Mouse (Mus musculus): Measurements from ENCODE around the gene Dync1i1. TPM values are rescaled to one million over a fixed set of nuclear protein-coding genes. Genes with fewer than 3 reads are reported as not detected.

The Dync1i1 gene
- polyA plus RNA-seq, 1 experiment from 2014 or later = 4.5 TPM

DNA sequence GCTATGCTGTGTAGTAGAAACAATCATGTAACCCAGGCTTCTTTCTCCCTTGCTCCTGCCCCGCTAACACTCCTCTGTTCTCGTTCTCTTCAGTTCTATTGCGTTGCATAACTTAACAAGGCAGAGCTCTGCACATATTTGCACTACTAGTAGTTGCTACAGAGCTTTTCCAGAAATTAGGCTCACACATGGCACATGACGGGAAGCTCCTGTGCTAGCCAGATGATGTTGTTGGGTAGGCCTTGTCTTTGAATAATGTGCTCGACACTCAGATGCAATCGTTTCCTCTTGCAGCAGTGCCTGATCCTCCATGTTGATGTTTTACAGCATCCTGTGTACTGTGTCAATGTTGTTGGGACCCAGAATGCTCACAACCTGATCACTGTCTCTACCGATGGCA is 240.9 kb downstream of the Dync1i1 start:
- Histone ChIP-seq H3K27me3 (ENCODE audit: control insufficient read depth, insufficient read depth, low read length) (no peaks in the 10 kb centered on the region), H3K4me3 (ENCODE audit: low read depth, low read length) (no peak overlapping the region), H3K9ac (replicated peaks; ENCODE audit: low read length) (no peak overlapping the region), H3K36me3 (replicated peaks; ENCODE audit: control insufficient read depth, insufficient read depth, low read depth, low read length) (no peaks in the 10 kb centered on the region), H3K4me2 (ENCODE audit: low read depth, low read length) (no peak overlapping the region), H3K27ac (replicated peaks; ENCODE audit: low read depth, low read length) (no peak overlapping the region), H3K4me1 (ENCODE audit: control insufficient read depth, insufficient read depth, low read length) (no peaks in the 10 kb centered on the region), H3K9me3 (replicated peaks; ENCODE audit: control insufficient read depth, low read length) (no peaks in the 10 kb centered on the region)
- no peak for DNase-seq (ENCODE audit: low spot score)
- 92% methylated on average over 7 of the region's 7 CpGs for WGBS
- no peak for ATAC-seq (replicated peaks; ENCODE audit: insufficient number of reproducible peaks, low FRiP score, low TSS enrichment, low read depth)

DNA sequence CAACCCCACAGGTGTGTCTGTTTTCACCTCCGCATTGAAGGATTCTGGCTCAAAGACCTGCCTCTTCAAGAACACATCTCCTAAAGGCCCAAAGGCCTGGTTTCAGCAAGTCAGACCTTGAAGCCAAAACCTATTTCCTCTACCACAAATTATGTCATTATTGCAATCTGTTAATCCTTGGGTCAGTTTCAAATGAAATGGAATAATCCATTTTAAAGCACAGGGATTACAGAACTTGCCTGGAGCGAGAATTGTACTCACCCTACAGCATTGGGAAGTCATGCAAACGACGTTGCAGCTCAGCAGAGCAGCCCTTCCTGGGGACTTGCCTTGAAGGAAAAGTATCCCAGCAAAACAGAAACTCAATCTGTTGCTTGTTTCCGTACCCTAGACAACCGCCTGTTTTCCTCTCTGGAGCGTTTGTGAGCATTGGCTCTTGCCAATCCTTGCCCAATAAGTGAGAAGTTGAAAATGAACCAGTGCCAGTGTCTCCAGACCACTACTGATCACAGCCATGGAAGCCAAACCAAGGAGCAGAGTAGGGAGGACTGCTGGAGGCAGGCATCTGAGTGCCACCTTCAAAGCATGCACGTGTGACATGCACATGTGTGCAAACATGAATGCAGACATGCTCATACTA is 241.5 kb downstream of the Dync1i1 start:
- Histone ChIP-seq H3K4me1 (ENCODE audit: control insufficient read depth, insufficient read depth, low read length) (no peaks in the 10 kb centered on the region), H3K9ac (replicated peaks; ENCODE audit: low read length) (no peak overlapping the region), H3K9me3 (replicated peaks; ENCODE audit: control insufficient read depth, low read length) (no peaks in the 10 kb centered on the region), H3K36me3 (replicated peaks; ENCODE audit: control insufficient read depth, insufficient read depth, low read depth, low read length) (no peaks in the 10 kb centered on the region), H3K4me3 (ENCODE audit: low read depth, low read length) (no peak overlapping the region), H3K27me3 (ENCODE audit: control insufficient read depth, insufficient read depth, low read length) (no peaks in the 10 kb centered on the region), H3K4me2 (ENCODE audit: low read depth, low read length) (no peak overlapping the region), H3K27ac (replicated peaks; ENCODE audit: low read depth, low read length) (no peak overlapping the region)
- 84% methylated on average over 8 of the region's 8 CpGs for WGBS
- DNase-seq (ENCODE audit: low spot score) (no peak), ATAC-seq (replicated peaks; ENCODE audit: insufficient number of reproducible peaks, low FRiP score, low TSS enrichment, low read depth) (no peak)

DNA sequence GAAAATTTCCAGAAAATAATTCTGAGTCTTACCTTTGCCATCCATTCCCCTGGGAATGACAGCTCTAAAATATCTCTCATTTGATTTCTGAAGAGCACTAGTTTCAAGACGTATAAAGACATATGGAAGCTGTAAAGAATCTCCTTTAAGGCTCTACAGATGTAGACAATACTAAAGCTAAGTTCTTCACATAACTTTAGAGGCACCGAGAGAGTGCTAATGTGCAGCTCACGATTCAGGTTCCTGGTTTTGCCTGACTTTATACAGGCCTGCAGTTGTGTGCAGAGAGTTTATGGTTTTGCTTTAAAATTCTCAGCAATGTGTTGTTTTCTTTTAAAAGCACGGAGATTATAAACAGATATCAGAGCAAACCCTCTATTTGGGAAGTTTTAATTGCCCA is 242.1 kb downstream of the Dync1i1 start:
- ATAC-seq (replicated peaks; ENCODE audit: insufficient number of reproducible peaks, low FRiP score, low TSS enrichment, low read depth) (no peak), DNase-seq (ENCODE audit: low spot score) (no peak)
- 76% methylated on average over 4 of the region's 4 CpGs for WGBS
- H3K4me3 ChIP-seq (ENCODE audit: low read depth, low read length) = no peak overlapping the region
- no peak overlapping the region for H3K27ac ChIP-seq (replicated peaks; ENCODE audit: low read depth, low read length)
- H3K27me3 ChIP-seq (ENCODE audit: control insufficient read depth, insufficient read depth, low read length) = no peaks in the 10 kb centered on the region
- no peaks in the 10 kb centered on the region for H3K36me3 ChIP-seq (replicated peaks; ENCODE audit: control insufficient read depth, insufficient read depth, low read depth, low read length)
- no peak overlapping the region for H3K9ac ChIP-seq (replicated peaks; ENCODE audit: low read length)
- no peaks in the 10 kb centered on the region for H3K4me1 ChIP-seq (ENCODE audit: control insufficient read depth, insufficient read depth, low read length)
- no peak overlapping the region for H3K4me2 ChIP-seq (ENCODE audit: low read depth, low read length)
- H3K9me3 ChIP-seq (replicated peaks; ENCODE audit: control insufficient read depth, low read length) = no peaks in the 10 kb centered on the region

DNA sequence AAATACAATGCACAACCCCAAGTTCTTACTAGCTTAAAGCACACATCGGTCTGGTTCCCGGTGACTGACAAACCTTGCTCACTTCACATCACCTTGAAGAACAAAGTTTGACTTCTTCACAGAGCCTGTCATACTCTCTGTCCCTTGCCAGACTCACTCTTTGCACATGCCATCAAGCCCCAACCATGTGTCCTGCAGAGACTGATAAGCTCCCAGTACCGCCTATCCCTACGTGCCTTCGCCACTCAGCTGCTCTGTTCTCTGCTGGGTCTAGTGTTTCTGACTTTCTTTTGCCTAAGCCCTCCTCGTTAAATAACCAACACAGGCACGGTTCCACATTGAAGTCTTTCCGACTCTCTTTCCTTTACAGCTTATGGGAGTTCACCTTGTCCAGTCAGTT is 244.2 kb downstream of the Dync1i1 start:
- H3K27ac ChIP-seq (replicated peaks; ENCODE audit: low read depth, low read length) = no peak overlapping the region
- no peak overlapping the region for H3K4me2 ChIP-seq (ENCODE audit: low read depth, low read length)
- no peaks in the 10 kb centered on the region for H3K27me3 ChIP-seq (ENCODE audit: control insufficient read depth, insufficient read depth, low read length)
- no peaks in the 10 kb centered on the region for H3K36me3 ChIP-seq (replicated peaks; ENCODE audit: control insufficient read depth, insufficient read depth, low read depth, low read length)
- H3K4me1 ChIP-seq (ENCODE audit: control insufficient read depth, insufficient read depth, low read length) = no peaks in the 10 kb centered on the region
- ATAC-seq (replicated peaks; ENCODE audit: insufficient number of reproducible peaks, low FRiP score, low TSS enrichment, low read depth) = no peak
- no peak overlapping the region for H3K9ac ChIP-seq (replicated peaks; ENCODE audit: low read length)
- DNase-seq (ENCODE audit: low spot score) = no peak
- H3K4me3 ChIP-seq (ENCODE audit: low read depth, low read length) = no peak overlapping the region
- H3K9me3 ChIP-seq (replicated peaks; ENCODE audit: control insufficient read depth, low read length) = no peaks in the 10 kb centered on the region
- 85% methylated on average over 8 of the region's 8 CpGs for WGBS

DNA sequence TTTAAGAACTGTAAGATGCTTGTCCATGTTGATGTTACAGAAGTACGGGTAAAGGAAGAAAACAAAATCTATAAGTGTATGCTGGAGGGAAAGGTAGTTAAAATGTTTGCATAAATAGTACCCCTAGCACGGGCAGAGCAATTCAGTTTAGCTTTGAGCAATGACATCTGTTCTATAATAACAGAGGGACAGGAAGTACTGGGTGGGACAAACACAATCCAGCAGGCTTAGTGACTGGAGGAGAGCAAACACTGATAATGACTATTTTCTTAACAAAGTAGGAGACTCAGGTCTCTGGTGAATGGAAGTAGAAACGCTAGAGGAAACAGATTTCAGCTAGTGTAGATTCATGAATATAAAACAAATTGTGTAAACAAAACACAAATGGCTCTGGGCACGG is 250.8 kb downstream of the Dync1i1 start:
- no peaks in the 10 kb centered on the region for H3K36me3 ChIP-seq (replicated peaks; ENCODE audit: control insufficient read depth, insufficient read depth, low read depth, low read length)
- no peak overlapping the region for H3K9ac ChIP-seq (replicated peaks; ENCODE audit: low read length)
- no peak overlapping the region for H3K4me3 ChIP-seq (ENCODE audit: low read depth, low read length)
- no peaks in the 10 kb centered on the region for H3K27me3 ChIP-seq (ENCODE audit: control insufficient read depth, insufficient read depth, low read length)
- WGBS = 38% methylated on average over 4 of the region's 4 CpGs
- H3K27ac ChIP-seq (replicated peaks; ENCODE audit: low read depth, low read length) = no peak overlapping the region
- no peaks in the 10 kb centered on the region for H3K4me1 ChIP-seq (ENCODE audit: control insufficient read depth, insufficient read depth, low read length)
- H3K9me3 ChIP-seq (replicated peaks; ENCODE audit: control insufficient read depth, low read length) = no peaks in the 10 kb centered on the region
- DNase-seq (ENCODE audit: low spot score) (no peak), ATAC-seq (replicated peaks; ENCODE audit: insufficient number of reproducible peaks, low FRiP score, low TSS enrichment, low read depth) (no peak)
- no peak overlapping the region for H3K4me2 ChIP-seq (ENCODE audit: low read depth, low read length)

DNA sequence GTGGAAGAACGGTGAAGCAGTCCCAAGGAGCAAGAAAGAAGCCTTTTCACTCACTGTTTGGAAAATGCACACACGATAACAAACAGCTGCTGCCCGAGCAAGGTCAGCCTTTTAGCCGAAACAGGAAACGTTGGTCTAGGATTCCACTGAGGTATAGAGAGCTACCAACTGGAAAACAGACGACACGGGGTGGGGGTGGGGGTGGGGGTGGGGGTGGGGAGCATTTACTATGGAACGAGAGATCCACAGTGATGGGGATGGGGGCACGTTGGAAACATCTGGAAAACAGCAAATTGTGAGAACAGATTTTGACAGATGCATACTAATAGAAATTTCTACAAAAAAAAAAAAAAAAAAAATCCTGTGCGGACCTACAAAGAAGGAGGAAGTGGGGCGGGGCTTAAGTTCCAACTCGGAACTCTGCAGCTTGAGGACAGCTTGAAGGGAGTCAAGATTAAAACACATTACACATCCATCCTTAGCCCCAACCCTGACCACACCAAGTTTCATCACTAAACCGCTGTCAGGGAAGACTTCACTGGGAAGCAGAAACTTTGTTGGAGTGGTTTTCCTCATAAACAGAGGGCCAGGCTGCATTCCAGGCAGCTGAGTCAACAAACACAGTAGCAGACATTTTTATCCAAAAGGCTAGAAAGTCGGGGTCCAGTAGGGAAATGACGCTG is 251.9 kb downstream of the Dync1i1 start:
- Histone ChIP-seq H3K36me3 (replicated peaks; ENCODE audit: control insufficient read depth, insufficient read depth, low read depth, low read length) (no peaks in the 10 kb centered on the region), H3K27me3 (ENCODE audit: control insufficient read depth, insufficient read depth, low read length) (no peaks in the 10 kb centered on the region), H3K4me1 (ENCODE audit: control insufficient read depth, insufficient read depth, low read length) (no peaks in the 10 kb centered on the region), H3K4me2 (ENCODE audit: low read depth, low read length) (no peak overlapping the region; the same call in 1 of the 2 replicates), H3K27ac (replicated peaks; ENCODE audit: low read depth, low read length) (no peak overlapping the region), H3K9ac (replicated peaks; ENCODE audit: low read length) (no peak overlapping the region), H3K9me3 (replicated peaks; ENCODE audit: control insufficient read depth, low read length) (no peaks in the 10 kb centered on the region), H3K4me3 (ENCODE audit: low read depth, low read length) (no peak overlapping the region)
- peak; percentile 56 for DNase-seq (ENCODE audit: low spot score)
- 41% methylated on average over 15 of the region's 15 CpGs for WGBS
- 0 out of 2 replicates have a peak, but pooled peaks have one; percentile 29 for ATAC-seq (replicated peaks; ENCODE audit: insufficient number of reproducible peaks, low FRiP score, low TSS enrichment, low read depth)

DNA sequence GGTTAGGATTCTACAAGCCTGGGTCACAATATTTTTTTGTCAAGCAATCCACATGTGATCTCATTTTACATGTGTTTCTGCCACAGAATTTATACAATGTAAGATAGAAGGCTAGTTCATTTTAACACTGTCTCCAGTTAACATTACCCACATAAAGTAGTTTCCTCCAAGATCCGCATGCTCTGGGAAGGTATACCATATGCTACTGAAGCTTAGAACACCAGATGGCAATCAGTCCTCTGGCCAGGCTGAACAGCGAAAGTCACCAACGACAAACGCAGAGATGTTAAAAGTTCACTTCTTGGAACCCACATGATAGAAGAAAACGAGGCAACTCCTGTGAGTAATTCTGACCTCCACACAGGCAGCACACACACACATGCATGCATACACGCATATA is 265.8 kb downstream of the Dync1i1 start:
- no peak overlapping the region for H3K9ac ChIP-seq (replicated peaks; ENCODE audit: low read length)
- no peaks in the 10 kb centered on the region for H3K27me3 ChIP-seq (ENCODE audit: control insufficient read depth, insufficient read depth, low read length)
- H3K4me1 ChIP-seq (ENCODE audit: control insufficient read depth, insufficient read depth, low read length) = no peaks in the 10 kb centered on the region
- H3K36me3 ChIP-seq (replicated peaks; ENCODE audit: control insufficient read depth, insufficient read depth, low read depth, low read length) = no peaks in the 10 kb centered on the region
- DNase-seq (ENCODE audit: low spot score) (no peak), ATAC-seq (replicated peaks; ENCODE audit: insufficient number of reproducible peaks, low FRiP score, low TSS enrichment, low read depth) (no peak)
- H3K9me3 ChIP-seq (replicated peaks; ENCODE audit: control insufficient read depth, low read length) = no peaks in the 10 kb centered on the region
- no peak overlapping the region for H3K4me2 ChIP-seq (ENCODE audit: low read depth, low read length)
- no peak overlapping the region for H3K4me3 ChIP-seq (ENCODE audit: low read depth, low read length)
- no peak overlapping the region for H3K27ac ChIP-seq (replicated peaks; ENCODE audit: low read depth, low read length)
- 65% methylated on average over 6 of the region's 6 CpGs for WGBS
